Mouse (Mus musculus) kidney, adult 2 months (tissue): Measurements from ENCODE around the gene Slmap. TPM values are rescaled to one million over a fixed set of nuclear protein-coding genes. Genes with fewer than 3 reads are reported as not detected.
A peak's percentile ranks its signal among the peaks of the same experiment; 100 is the strongest.

Experiments
- DNase-seq: peaks from one replicate; pipeline ENCODE4 v3.0.0; 2021
- H3K27ac ChIP-seq: fragments of 200-500 bp; 2 replicates; pipeline ENCODE4 v1.5.1; 2012; ENCODE audit warnings: low read depth, low read length, control low read depth, inconsistent platforms; ENCODE audit not compliant: insufficient read depth
- H3K27me3 ChIP-seq: fragments of 200-500 bp; replicated peaks from 2 replicates; pipeline ENCODE4 v1.6.1; 2012; ENCODE audit warnings: mild to moderate bottlenecking, moderate library complexity, low read length, inconsistent platforms; ENCODE audit not compliant: control insufficient read depth, insufficient read depth
- H3K36me3 ChIP-seq: fragments of 200-500 bp; 2 replicates; pipeline ENCODE4 v1.6.1; 2012; ENCODE audit warnings: mild to moderate bottlenecking, moderate library complexity, low read length, inconsistent platforms; ENCODE audit not compliant: control insufficient read depth, insufficient read depth
- H3K4me1 ChIP-seq: fragments of 200-500 bp; 2 replicates; pipeline ENCODE4 v1.6.1; 2011; ENCODE audit warnings: low read length; ENCODE audit not compliant: control insufficient read depth, insufficient read depth
- H3K4me3 ChIP-seq: fragments of 200-500 bp; 2 replicates; pipeline ENCODE4 v1.5.1; 2011; ENCODE audit warnings: mild to moderate bottlenecking, low read depth, low read length, control low read depth; ENCODE audit not compliant: insufficient read depth
- CTCF ChIP-seq: fragments of 200-500 bp; conservative IDR thresholded peaks from 2 replicates; pipeline ENCODE4 v1.5.1; 2011; ENCODE audit warnings: low read depth, mild to moderate bottlenecking, control low read depth, low read length, moderate library complexity, mixed read lengths; ENCODE audit not compliant: insufficient read depth, insufficient read length
- POLR2A ChIP-seq: fragments of 200-500 bp; IDR thresholded peaks from one replicate; pipeline ENCODE4 v1.6.1; 2011; ENCODE audit warnings: low read depth, low read length, control low read depth
- WGBS: fragments of 180-500 bp; shearing (Covaris S2); methylation state at CpG from one replicate; pipeline ENCODE4 v1.1.7; 2018; 5-methylcytosine and 5-hydroxymethylcytosine counted together
- polyA plus RNA-seq: library from polyadenylated mRNA; depleted of rRNA; stranded (reverse); fragments of >200 nt; gene quantifications from 2 replicates; pipeline ENCODE4 v1.2.3, GENCODE M21; 2012

The Slmap gene
- polyA plus RNA-seq, 1 experiment: 19.3 TPM

GRCm38 (mm10) chr14:26437771-26438170 lies 97.0 kb downstream of the Slmap start:
- DNase-seq: no peak
- H3K4me3 ChIP-seq: no peak overlapping the region
- no peak overlapping the region for H3K27ac ChIP-seq
- 76% methylated on average over 2 of the region's 2 CpGs for WGBS
- peaks cover 1% of the 10 kb centered on the region for H3K36me3 ChIP-seq
- H3K4me1 ChIP-seq: no peaks in the 10 kb centered on the region
- no peaks in the 10 kb centered on the region for H3K27me3 ChIP-seq
- TF ChIP-seq POLR2A (no peak), CTCF (no peak)

GRCm38 (mm10) chr14:26436304-26436703 lies 98.4 kb downstream of the Slmap start:
- no peak for DNase-seq
- H3K4me1 ChIP-seq: no peaks in the 10 kb centered on the region
- TF ChIP-seq POLR2A (no peak), CTCF (peak; percentile 33)

GRCm38 (mm10) chr14:26432320-26432719 lies 102.4 kb downstream of the Slmap start:
- H3K4me3 ChIP-seq: no peak overlapping the region
- H3K27me3 ChIP-seq: no peaks in the 10 kb centered on the region
- DNase-seq: no peak
- H3K36me3 ChIP-seq: peaks cover 2% of the 10 kb centered on the region
- 60% methylated on average over 2 of the region's 2 CpGs for WGBS
- H3K27ac ChIP-seq: no peak overlapping the region
- TF ChIP-seq CTCF (no peak), POLR2A (no peak)
- H3K4me1 ChIP-seq: no peaks in the 10 kb centered on the region

More at GRCm38 (mm10) chr14:26436304-26436703, 98.4 kb downstream of the Slmap start:
- Histone ChIP-seq H3K4me3 (no peak overlapping the region), H3K36me3 (peaks cover 1% of the 10 kb centered on the region), H3K27ac (no peak overlapping the region), H3K27me3 (no peaks in the 10 kb centered on the region)

DNA sequence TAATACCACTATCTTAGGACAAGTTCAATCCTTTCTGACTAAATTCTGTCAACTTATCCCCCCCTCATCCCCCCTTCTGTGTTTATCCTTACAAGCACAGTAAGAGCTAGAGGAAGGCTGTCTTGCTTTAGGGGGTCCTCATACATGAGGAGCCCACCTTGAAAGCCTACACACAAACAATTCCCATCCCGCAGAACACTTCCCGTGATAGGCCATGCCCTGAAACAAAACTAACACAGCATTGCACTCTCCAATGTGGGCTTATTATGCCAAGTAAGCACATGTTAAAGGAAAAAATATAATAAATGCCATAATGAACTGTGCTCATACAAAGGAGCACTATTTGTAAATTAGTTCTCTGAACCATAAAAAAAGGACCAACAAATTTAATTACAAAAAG lies 102.8 kb downstream of the Slmap start:
- 90% methylated on average over 2 of the region's 2 CpGs for WGBS
- no peak for DNase-seq
- Histone ChIP-seq H3K27ac (no peak overlapping the region), H3K27me3 (no peaks in the 10 kb centered on the region), H3K4me1 (no peaks in the 10 kb centered on the region), H3K4me3 (no peak overlapping the region), H3K36me3 (peaks cover 2% of the 10 kb centered on the region)
- TF ChIP-seq CTCF (no peak), POLR2A (no peak)

DNA sequence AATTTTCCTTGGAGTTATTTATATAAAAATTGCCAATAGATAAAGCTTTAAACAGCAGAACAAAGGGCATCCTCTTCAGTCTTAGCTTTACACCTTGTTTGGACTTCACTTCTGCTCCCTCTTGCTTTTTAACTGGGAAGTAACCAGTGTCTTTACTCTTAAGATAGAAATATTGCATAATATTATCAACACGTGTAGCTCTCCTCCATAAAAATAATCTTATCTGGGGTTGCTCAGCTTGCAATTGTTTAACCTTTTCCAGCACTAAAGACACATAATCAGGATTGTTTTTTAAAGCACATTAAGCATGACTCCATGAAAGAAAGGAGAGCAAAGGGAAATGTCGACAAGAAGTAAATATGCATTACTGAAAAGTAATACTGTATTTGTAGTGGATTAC lies 114.5 kb downstream of the Slmap start:
- Histone ChIP-seq H3K27ac (no peak overlapping the region), H3K4me1 (no peaks in the 10 kb centered on the region), H3K4me3 (no peak overlapping the region), H3K36me3 (peaks cover 4% of the 10 kb centered on the region), H3K27me3 (no peaks in the 10 kb centered on the region)
- no peak for TF ChIP-seq CTCF
- TF ChIP-seq POLR2A: no peak
- WGBS: 78% methylated on average over 2 of the region's 2 CpGs
- DNase-seq: no peak

DNA sequence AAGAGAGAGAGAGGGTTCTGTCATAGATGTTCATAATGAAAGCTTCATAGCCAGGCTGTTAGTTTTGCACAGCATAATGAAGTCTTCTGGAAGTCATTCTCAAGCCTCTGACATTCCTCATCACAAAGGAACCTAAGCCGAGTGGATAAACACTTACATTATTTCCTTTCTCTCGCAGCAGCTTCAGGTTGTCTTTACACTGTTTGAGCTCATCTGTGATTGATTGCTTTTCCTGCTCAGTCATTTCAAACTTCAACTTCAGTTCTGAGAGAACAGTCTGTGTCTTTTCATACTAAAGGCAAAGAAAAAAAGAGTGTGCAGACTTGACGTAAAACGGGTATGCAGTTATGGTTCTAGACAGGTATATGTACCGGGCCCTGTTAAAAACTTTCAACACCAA lies 116.8 kb downstream of the Slmap start:
- Histone ChIP-seq H3K27ac (no peak overlapping the region), H3K27me3 (no peaks in the 10 kb centered on the region), H3K4me1 (no peaks in the 10 kb centered on the region), H3K36me3 (peaks cover 9% of the 10 kb centered on the region), H3K4me3 (no peak overlapping the region)
- no peak for DNase-seq
- 80% methylated on average over 5 of the region's 5 CpGs for WGBS
- TF ChIP-seq CTCF (no peak), POLR2A (no peak)

GRCm38 (mm10) chr14:26417088-26417487 lies 117.6 kb downstream of the Slmap start:
- Histone ChIP-seq H3K4me3 (no peak overlapping the region), H3K27ac (no peak overlapping the region), H3K4me1 (no peaks in the 10 kb centered on the region), H3K36me3 (peaks cover 9% of the 10 kb centered on the region), H3K27me3 (no peaks in the 10 kb centered on the region)
- 71% methylated on average over 4 of the region's 4 CpGs for WGBS
- no peak for DNase-seq
- TF ChIP-seq CTCF: no peak
- TF ChIP-seq POLR2A: no peak

- Histone ChIP-seq H3K4me3 (no peak overlapping the region), H3K27me3 (no peaks in the 10 kb centered on the region), H3K4me1 (no peaks in the 10 kb centered on the region), H3K36me3 (peaks cover 5% of the 10 kb centered on the region; the same call in 1 of the 2 replicates), H3K27ac (no peak overlapping the region)
- 62% methylated on average over 1 of the region's 1 CpGs for WGBS
- TF ChIP-seq POLR2A (no peak), CTCF (no peak)
- no peak for DNase-seq
Observed at GRCm38 (mm10) chr14:26413581-26413980, 121.2 kb downstream of the Slmap start.
